18 mouse cellular contexts compared by ENCODE assay signal in genomic region chr11:31780969-31781368, GRCm38 (mm10).
DNase-seq lines count a peak whose midpoint lies in the region; ATAC-seq and TF ChIP-seq lines count a peak whose summit lies in the region.
"Had no signal": no experiment of that assay in that cellular context is flagged by ENCODE, and none has a peak within 500 bp of the region (broad histone marks: within the 10 kb centered on the region; RNA-seq: fewer than 3 reads in every experiment).

No protein-coding gene starts in this region.

- H3K4me2 ChIP-seq in liver, embryonic 11.5 days = no peak overlapping the region
- H3K4me2 ChIP-seq in liver, postnatal 0 days (ENCODE audit: low read depth, low read length) = peak overlapping the region; percentile 44; the same call in 1 of the 2 replicates
- no peak overlapping the region for H3K4me2 ChIP-seq in forebrain, embryonic 12.5 days
- no peak overlapping the region for H3K4me2 ChIP-seq in neural tube, embryonic 15.5 days
- H3K4me2 ChIP-seq: hindbrain, embryonic 15.5 days; lung, embryonic 15.5 days; midbrain, embryonic 12.5 days had no signal

- H3K4me3 ChIP-seq in liver, embryonic 11.5 days (ENCODE audit: low read depth, low read length) = no peak overlapping the region
- no peak overlapping the region for H3K4me3 ChIP-seq in liver, postnatal 0 days (ENCODE audit: low read depth, low read length)
- H3K4me3 ChIP-seq in forebrain, embryonic 12.5 days (replicated peaks) = no peak overlapping the region
- no peak overlapping the region for H3K4me3 ChIP-seq in neural tube, embryonic 15.5 days (replicated peaks)
- H3K4me3 ChIP-seq: hindbrain, embryonic 15.5 days; lung, embryonic 15.5 days; midbrain, embryonic 12.5 days had no signal

- H3K36me3 ChIP-seq in liver, embryonic 11.5 days (ENCODE audit: control insufficient read depth, insufficient read depth, low read length) = no peaks in the 10 kb centered on the region
- H3K36me3 ChIP-seq in liver, postnatal 0 days (replicated peaks; ENCODE audit: insufficient read depth, low read length) = no peaks in the 10 kb centered on the region
- no peaks in the 10 kb centered on the region for H3K36me3 ChIP-seq in forebrain, embryonic 12.5 days (replicated peaks)
- no peaks in the 10 kb centered on the region for H3K36me3 ChIP-seq in neural tube, embryonic 15.5 days
- H3K36me3 ChIP-seq: hindbrain, embryonic 15.5 days; lung, embryonic 15.5 days; midbrain, embryonic 12.5 days had no signal

- TF ChIP-seq CTCF in liver, postnatal 0 days (IDR thresholded peaks at IDR 0.05; ENCODE audit: low read depth) = no peak

- WGBS in liver, embryonic 11.5 days = 65% methylated on average over 6 of the region's 6 CpGs
- 64% methylated on average over 6 of the region's 6 CpGs for WGBS in liver, postnatal 0 days (ENCODE audit: insufficient replicate concordance)
- 85% methylated on average over 6 of the region's 6 CpGs for WGBS in forebrain, embryonic 12.5 days
- WGBS in neural tube, embryonic 15.5 days = 94% methylated on average over 6 of the region's 6 CpGs

- peaks cover 10% of the 10 kb centered on the region for H3K4me1 ChIP-seq in liver, embryonic 11.5 days (replicated peaks; ENCODE audit: control insufficient read depth, insufficient read depth, low read length)
- 0 out of 2 replicates have a peak, but pooled peaks cover 3% of the 10 kb centered on the region for H3K4me1 ChIP-seq in liver, postnatal 0 days (ENCODE audit: insufficient read depth)
- H3K4me1 ChIP-seq in forebrain, embryonic 12.5 days = no peaks in the 10 kb centered on the region
- no peaks in the 10 kb centered on the region for H3K4me1 ChIP-seq in neural tube, embryonic 15.5 days
- H3K4me1 ChIP-seq: hindbrain, embryonic 15.5 days; midbrain, embryonic 12.5 days had no signal

- H3K27me3 ChIP-seq in liver, embryonic 11.5 days (replicated peaks; ENCODE audit: control insufficient read depth, insufficient read depth, low read length) = no peaks in the 10 kb centered on the region
- no peaks in the 10 kb centered on the region for H3K27me3 ChIP-seq in liver, postnatal 0 days (ENCODE audit: insufficient read depth, low read length)
- no peaks in the 10 kb centered on the region for H3K27me3 ChIP-seq in forebrain, embryonic 12.5 days
- no peaks in the 10 kb centered on the region for H3K27me3 ChIP-seq in neural tube, embryonic 15.5 days (replicated peaks)
- H3K27me3 ChIP-seq: hindbrain, embryonic 15.5 days; lung, embryonic 15.5 days; midbrain, embryonic 12.5 days had no signal

- H3K9me3 ChIP-seq in liver, embryonic 11.5 days (ENCODE audit: control insufficient read depth, low read length) = no peaks in the 10 kb centered on the region
- H3K9me3 ChIP-seq in liver, postnatal 0 days (ENCODE audit: low read length) = no peaks in the 10 kb centered on the region
- no peaks in the 10 kb centered on the region for H3K9me3 ChIP-seq in forebrain, embryonic 12.5 days
- no peaks in the 10 kb centered on the region for H3K9me3 ChIP-seq in neural tube, embryonic 15.5 days (replicated peaks)
- H3K9me3 ChIP-seq: hindbrain, embryonic 15.5 days; lung, embryonic 15.5 days had no signal

- ATAC-seq in liver, embryonic 11.5 days (replicated peaks; ENCODE audit: low FRiP score) = peak; percentile 94
- peak; percentile 91 for ATAC-seq in liver, postnatal 0 days
- no peak for ATAC-seq in forebrain, embryonic 12.5 days (ENCODE audit: low FRiP score)
- no peak for ATAC-seq in neural tube, embryonic 15.5 days (ENCODE audit: low FRiP score)
- ATAC-seq: forebrain, embryonic 14.5 days had no signal

- peak; percentile 74 for DNase-seq in c-Kit-negative CD71-positive TER-119-positive erythroid progenitor cells, embryonic 14.5 days (ENCODE audit: low read depth, low spot score)
- peak; percentile 71 for DNase-seq in c-Kit-positive CD71-positive TER-119-positive erythroid progenitor cells, embryonic 14.5 days (ENCODE audit: low spot score)
- DNase-seq in liver, embryonic 11.5 days (ENCODE audit: low spot score) = no peak
- no peak for DNase-seq in liver, postnatal 0 days
- DNase-seq in testis, postnatal 10 days (ENCODE audit: low spot score) = no peak
- DNase-seq in Muller cell, postnatal 12 days (ENCODE audit: inconsistent ontology term) = no peak
- DNase-seq: cerebellum, adult 9-11 months; kidney, adult 11 months; layer of hippocampus, adult 9-11 months; thymus, postnatal 25 days had no signal

- H3K27ac ChIP-seq in liver, embryonic 11.5 days (ENCODE audit: low read depth, low read length) = peak overlapping the region; percentile 35; the same call in 1 of the 2 replicates
- peak overlapping the region; percentile 32; the same call in 1 of the 2 replicates for H3K27ac ChIP-seq in liver, postnatal 0 days (ENCODE audit: low read depth)
- H3K27ac ChIP-seq in forebrain, embryonic 12.5 days = no peak overlapping the region
- H3K27ac ChIP-seq in neural tube, embryonic 15.5 days (replicated peaks) = no peak overlapping the region
- H3K27ac ChIP-seq: hindbrain, embryonic 15.5 days; kidney, postnatal 0 days; lung, embryonic 15.5 days; macrophage; midbrain, embryonic 12.5 days had no signal

- TF ChIP-seq EP300 in liver, postnatal 0 days (IDR thresholded peaks at IDR 0.05; ENCODE audit: low read depth) = peak; percentile 44

- no peak overlapping the region for H3K9ac ChIP-seq in liver, embryonic 11.5 days (ENCODE audit: low read depth, low read length)
- no peak overlapping the region for H3K9ac ChIP-seq in liver, postnatal 0 days (replicated peaks)
- no peak overlapping the region for H3K9ac ChIP-seq in forebrain, embryonic 12.5 days
- H3K9ac ChIP-seq in neural tube, embryonic 15.5 days (replicated peaks) = no peak overlapping the region
- H3K9ac ChIP-seq: hindbrain, embryonic 15.5 days; lung, embryonic 15.5 days; midbrain, embryonic 12.5 days had no signal

Comparison
In these comparisons a context has a peak if more than half of its experiments do, and no peak if none do; other contexts are left out.
1. DNase-seq: peak in c-Kit-negative CD71-positive TER-119-positive erythroid progenitor cells, embryonic 14.5 days (single experiment) and c-Kit-positive CD71-positive TER-119-positive erythroid progenitor cells, embryonic 14.5 days (single experiment); none in liver, embryonic 11.5 days (single experiment), liver, postnatal 0 days (single experiment), testis, postnatal 10 days (single experiment) and Muller cell, postnatal 12 days (single experiment).
2. ATAC-seq: peak in liver, embryonic 11.5 days (single experiment) and liver, postnatal 0 days (single experiment); none in forebrain, embryonic 12.5 days (single experiment) and neural tube, embryonic 15.5 days (single experiment).
3. H3K27ac ChIP-seq: peak in liver, embryonic 11.5 days (single experiment) and liver, postnatal 0 days (single experiment); none in forebrain, embryonic 12.5 days (single experiment) and neural tube, embryonic 15.5 days (single experiment).